Mouse (Mus musculus) testis, adult 2 months (tissue): ENCODE data around the gene Adam33. TPM values are rescaled to one million over a fixed set of nuclear protein-coding genes. Genes with fewer than 3 reads are reported as not detected.

Experiments
- H3K27ac ChIP-seq: fragments of 200-500 bp; 2 replicates; pipeline ENCODE4 v1.5.1; 2012; ENCODE audit warnings: low read depth, low read length; ENCODE audit not compliant: control insufficient read depth, insufficient read depth
- H3K27me3 ChIP-seq: fragments of 200-500 bp; 2 replicates; pipeline ENCODE4 v1.6.1; 2012; ENCODE audit warnings: mild to moderate bottlenecking, low read length, moderate library complexity; ENCODE audit not compliant: control insufficient read depth, insufficient read depth
- H3K36me3 ChIP-seq: fragments of 200-500 bp; 2 replicates; pipeline ENCODE4 v1.6.1; 2012; ENCODE audit warnings: mild to moderate bottlenecking, low read length; ENCODE audit not compliant: control insufficient read depth, insufficient read depth
- H3K4me1 ChIP-seq: fragments of 200-500 bp; 2 replicates; pipeline ENCODE4 v1.6.1; 2012; ENCODE audit warnings: low read length; ENCODE audit not compliant: control insufficient read depth, insufficient read depth
- H3K4me3 ChIP-seq: fragments of 200-500 bp; 2 replicates; pipeline ENCODE4 v1.5.1; 2012; ENCODE audit warnings: low read depth, mild to moderate bottlenecking, low read length, moderate library complexity, mixed read lengths; ENCODE audit not compliant: control insufficient read depth
- CTCF ChIP-seq: fragments of 200-500 bp; IDR thresholded peaks from 2 replicates; pipeline ENCODE4 v1.5.1; 2012; ENCODE audit warnings: low read depth, mild to moderate bottlenecking, inconsistent platforms, low read length, moderate library complexity; ENCODE audit not compliant: control insufficient read depth, insufficient read depth, insufficient replicate concordance
- POLR2A ChIP-seq: fragments of 200-500 bp; IDR thresholded peaks from 2 replicates; pipeline ENCODE4 v1.6.1; 2012; ENCODE audit warnings: low read depth, mild to moderate bottlenecking, inconsistent platforms, low read length, moderate library complexity; ENCODE audit not compliant: control insufficient read depth
- polyA plus RNA-seq: library from polyadenylated mRNA; depleted of rRNA; stranded (reverse); fragments of >200 nt; gene quantifications from 2 replicates; pipeline ENCODE4 v1.2.3, GENCODE M21; 2012

Gene Adam33
- polyA plus RNA-seq, 1 experiment, result 2.8 TPM

DNA sequence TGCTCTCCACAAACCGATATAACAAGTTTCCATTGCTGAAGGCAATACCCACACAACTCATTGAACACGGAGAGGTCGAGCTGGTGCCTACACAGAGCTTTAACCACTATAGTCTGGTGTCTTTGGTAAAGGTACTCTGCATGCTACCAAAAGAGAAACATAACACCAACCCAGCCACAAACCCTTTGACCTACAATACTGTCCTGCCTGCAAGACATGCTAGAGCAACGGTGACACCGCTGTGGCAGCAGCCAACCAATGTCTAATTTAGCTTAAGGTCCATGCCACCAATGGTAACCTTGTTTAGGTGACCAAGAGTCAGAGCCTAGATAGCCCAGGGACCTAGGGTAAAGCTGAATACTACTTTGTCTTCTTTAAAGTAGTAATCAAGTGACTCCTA, 30.0 kb upstream of the Adam33 start:
- Histone ChIP-seq H3K27me3 (no peaks in the 10 kb centered on the region), H3K4me3 (no peak overlapping the region), H3K27ac (no peak overlapping the region), H3K4me1 (no peaks in the 10 kb centered on the region), H3K36me3 (no peaks in the 10 kb centered on the region)
- TF ChIP-seq POLR2A (no peak), CTCF (no peak)

- Histone ChIP-seq H3K27me3 (no peaks in the 10 kb centered on the region), H3K36me3 (no peaks in the 10 kb centered on the region), H3K4me1 (no peaks in the 10 kb centered on the region), H3K4me3 (no peak overlapping the region), H3K27ac (no peak overlapping the region)
- TF ChIP-seq CTCF (no peak), POLR2A (no peak)
These were observed 27.2 kb upstream of the Adam33 start for GRCm38 (mm10) chr2:131090852-131091251.

DNA sequence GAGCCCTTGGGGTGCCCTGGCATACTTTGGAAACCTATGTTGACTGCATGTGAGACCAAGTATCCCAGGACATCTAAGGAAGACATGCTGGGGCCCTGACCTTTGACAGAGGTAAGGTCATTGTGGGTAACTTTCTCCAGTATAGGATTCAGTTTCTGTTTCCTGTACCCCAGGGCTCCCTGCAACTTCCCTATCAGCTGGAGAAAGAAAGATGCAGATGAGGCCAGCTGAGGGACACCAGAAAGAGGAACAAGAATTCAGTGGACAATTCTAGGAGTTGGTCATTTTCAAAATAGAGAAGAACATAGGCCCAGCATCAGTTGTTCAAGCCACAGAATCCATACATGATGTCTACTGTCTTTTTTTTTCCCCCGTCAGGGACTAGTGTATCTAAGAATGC, 26.0 kb upstream of the Adam33 start:
- Histone ChIP-seq H3K27me3 (no peaks in the 10 kb centered on the region), H3K27ac (no peak overlapping the region), H3K36me3 (no peaks in the 10 kb centered on the region), H3K4me1 (no peaks in the 10 kb centered on the region), H3K4me3 (no peak overlapping the region)
- no peak for TF ChIP-seq POLR2A

DNA sequence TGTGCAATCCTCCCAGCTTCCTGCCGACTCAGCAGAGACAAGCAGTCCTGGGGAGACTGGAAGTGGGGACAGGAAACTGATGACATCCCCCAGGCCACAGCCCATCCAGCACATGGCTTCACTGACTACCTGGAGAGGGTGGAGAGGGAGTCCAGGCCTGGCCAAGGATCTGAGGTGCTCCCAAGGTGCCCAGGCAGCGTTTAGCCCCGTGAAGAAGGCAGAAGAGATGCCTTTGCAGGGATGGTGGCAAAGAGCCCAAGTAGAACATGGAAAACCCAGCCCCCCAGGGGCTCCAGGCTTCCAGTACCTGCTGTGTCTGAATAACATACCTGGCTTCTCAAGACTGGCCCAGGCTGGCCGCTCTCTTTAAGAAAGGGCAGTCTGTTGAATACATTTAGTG, 25.0 kb upstream of the Adam33 start:
- no peaks in the 10 kb centered on the region for H3K4me1 ChIP-seq
- TF ChIP-seq POLR2A (no peak), CTCF (no peak)
- no peak overlapping the region for H3K27ac ChIP-seq
- H3K27me3 ChIP-seq, result no peaks in the 10 kb centered on the region
- H3K4me3 ChIP-seq, result no peak overlapping the region
- H3K36me3 ChIP-seq, result no peaks in the 10 kb centered on the region

GRCm38 (mm10) chr2:131086667-131087390, 23.2 kb upstream of the Adam33 start, which contains the start of gene Siglec1:
Gene Siglec1 (minus strand): TSS chr2:131086765.
- H3K36me3 ChIP-seq, result no peaks in the 10 kb centered on the region
- H3K27ac ChIP-seq, result 0 out of 2 replicates have a peak within 1 kb of the TSS, but pooled peaks have one; percentile 7
- no peaks in the 10 kb centered on the region for H3K4me1 ChIP-seq
- TF ChIP-seq POLR2A, result no peak
- TF ChIP-seq CTCF, result no peak
- no peak within 1 kb of the TSS for H3K4me3 ChIP-seq
- no peaks in the 10 kb centered on the region for H3K27me3 ChIP-seq

DNA sequence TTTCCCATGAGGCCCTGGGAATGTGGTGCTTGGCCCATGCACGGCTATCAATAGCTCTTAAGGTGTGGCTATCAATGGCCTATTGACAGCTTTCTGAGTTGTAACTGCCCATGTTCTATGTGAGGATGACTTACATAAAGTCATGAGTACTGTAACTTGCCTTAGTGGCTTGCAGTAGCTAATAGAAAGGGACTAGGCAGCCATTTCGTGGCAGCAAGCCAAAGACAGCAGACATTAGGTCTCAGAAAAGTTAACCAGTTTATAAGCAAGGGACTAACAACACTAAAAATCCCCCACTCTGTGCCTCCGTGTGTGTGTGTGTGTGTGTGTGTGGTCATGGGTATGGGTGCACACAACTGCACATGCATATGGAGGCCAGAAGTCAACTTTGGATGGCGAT, 20.6 kb upstream of the Adam33 start:
- H3K4me1 ChIP-seq, result no peaks in the 10 kb centered on the region
- H3K36me3 ChIP-seq, result no peaks in the 10 kb centered on the region
- TF ChIP-seq POLR2A (no peak), CTCF (no peak)

DNA sequence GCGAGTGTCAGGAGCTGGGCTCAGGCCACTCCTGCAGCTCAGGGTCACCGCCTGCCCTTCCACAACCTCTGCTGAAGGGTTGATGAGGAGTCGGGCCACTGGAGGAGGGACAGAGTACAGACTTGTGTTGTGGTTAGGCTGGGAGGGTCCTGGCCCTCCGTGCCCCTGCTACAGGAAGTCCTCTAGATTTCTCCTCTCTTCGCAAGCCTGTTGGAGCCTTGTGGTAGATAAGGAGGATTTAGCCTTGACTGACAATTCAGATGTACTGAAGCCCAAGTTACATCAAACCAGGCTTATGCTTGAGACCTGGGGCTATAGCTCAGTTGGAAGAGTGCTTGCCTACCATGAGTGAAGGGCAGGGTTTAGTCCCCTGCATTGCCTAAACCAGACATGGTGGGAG, 16.9 kb upstream of the Adam33 start:
- TF ChIP-seq CTCF (no peak), POLR2A (no peak)
- Histone ChIP-seq H3K36me3 (no peaks in the 10 kb centered on the region), H3K27me3 (no peaks in the 10 kb centered on the region), H3K27ac (no peak overlapping the region), H3K4me1 (no peaks in the 10 kb centered on the region; the same call in 1 of the 2 replicates), H3K4me3 (no peak overlapping the region)

More for the DNA sequence above, 20.6 kb upstream of the Adam33 start:
- Histone ChIP-seq H3K4me3 (no peak overlapping the region), H3K27me3 (no peaks in the 10 kb centered on the region), H3K27ac (no peak overlapping the region)
